8 mouse cellular contexts compared by ENCODE assay signal in the genomic region with DNA sequence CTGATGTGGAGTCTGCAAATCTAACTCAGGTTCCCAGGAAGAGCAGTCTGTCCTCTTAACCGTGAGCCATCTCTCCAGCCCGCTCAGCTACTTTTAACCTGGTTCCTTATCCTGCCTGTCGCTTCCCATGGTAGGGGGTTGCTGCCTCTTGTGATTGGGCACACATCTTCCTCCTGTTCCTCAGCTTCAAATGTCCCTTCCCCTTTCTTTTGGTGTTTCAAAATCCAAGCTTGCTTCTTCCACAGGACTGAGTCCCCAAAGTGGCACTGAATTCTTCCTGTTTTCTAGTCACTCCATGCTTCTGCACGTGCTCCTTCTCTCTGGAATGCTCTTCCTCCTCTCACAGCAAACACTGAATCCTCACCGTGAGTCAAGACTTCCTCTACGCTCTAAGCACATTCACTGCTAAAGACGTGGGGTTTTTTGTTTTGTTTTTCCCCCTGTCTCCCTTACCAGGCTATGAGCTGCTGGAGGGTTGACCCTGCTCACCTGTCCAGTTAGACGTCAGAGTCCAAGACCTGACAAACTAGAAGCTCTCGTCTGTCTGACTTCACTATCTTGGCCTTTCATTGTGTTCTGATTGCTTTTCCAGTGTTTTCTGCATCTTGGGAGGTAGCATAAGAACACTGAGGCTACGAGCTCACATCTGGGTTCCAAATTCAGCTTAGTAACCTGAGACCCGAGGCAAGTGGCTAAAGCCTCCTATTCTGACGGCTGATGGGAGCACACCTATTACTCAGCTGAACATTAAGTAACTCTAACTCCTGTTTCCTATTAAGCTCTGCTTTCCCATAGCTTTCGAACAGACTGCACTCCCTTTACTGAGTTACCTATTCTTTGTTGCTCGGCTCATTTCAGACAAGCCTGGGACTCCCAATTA. TPM values are rescaled to one million over a fixed set of nuclear protein-coding genes. Genes with fewer than 3 reads are reported as not detected.
DNase-seq lines count a peak whose midpoint lies in the region; ATAC-seq and TF ChIP-seq lines count a peak whose summit lies in the region.
"Had no signal": no experiment of that assay in that cellular context is flagged by ENCODE, and none has a peak within 500 bp of the region (broad histone marks: within the 10 kb centered on the region; RNA-seq: fewer than 3 reads in every experiment).

No protein-coding gene starts in this region.

- ATAC-seq in lung, postnatal 0 days: no peak
- ATAC-seq in forebrain, embryonic 13.5 days: no peak
- no peak for ATAC-seq in limb, embryonic 13.5 days (ENCODE audit: low FRiP score, low read depth)
- no peak for ATAC-seq in stomach, embryonic 15.5 days (ENCODE audit: insufficient read depth, low FRiP score, low read depth)

- no peak overlapping the region for H3K9ac ChIP-seq in lung, postnatal 0 days (replicated peaks; ENCODE audit: low read depth)
- peak overlapping the region; percentile 71 for H3K9ac ChIP-seq in forebrain, embryonic 13.5 days
- peak overlapping the region; percentile 69 for H3K9ac ChIP-seq in limb, embryonic 13.5 days
- H3K9ac ChIP-seq in stomach, embryonic 15.5 days: peak overlapping the region; percentile 3; the same call in 1 of the 2 replicates

- peak; percentile 70 for DNase-seq in lung, postnatal 0 days (ENCODE audit: low spot score)
- DNase-seq in lung, postnatal 14 days: no peak
- DNase-seq in frontal cortex, adult 2 months (ENCODE audit: extremely low spot score in 1 of 2, low spot score in 1 of 2): no peak
- DNase-seq in layer of hippocampus, postnatal 14 days (ENCODE audit: low spot score in 2 of 2): no peak
- DNase-seq: right cerebral cortex, postnatal 25 days had no signal

- H3K4me3 ChIP-seq in lung, postnatal 0 days (ENCODE audit: low read depth, low read length): peak overlapping the region; percentile 65; the same call in 1 of the 2 replicates
- peak overlapping the region; percentile 63 for H3K4me3 ChIP-seq in forebrain, embryonic 13.5 days
- peak overlapping the region; percentile 70 for H3K4me3 ChIP-seq in limb, embryonic 13.5 days
- peak overlapping the region; percentile 62 for H3K4me3 ChIP-seq in stomach, embryonic 15.5 days (replicated peaks)

- H3K36me3 ChIP-seq in lung, postnatal 0 days (ENCODE audit: insufficient read depth, low read length): peaks cover 13% of the 10 kb centered on the region; the same call in 1 of the 2 replicates
- peaks cover 54% of the 10 kb centered on the region for H3K36me3 ChIP-seq in forebrain, embryonic 13.5 days (ENCODE audit: poor library complexity, severe bottlenecking)
- peaks cover 64% of the 10 kb centered on the region for H3K36me3 ChIP-seq in limb, embryonic 13.5 days
- H3K36me3 ChIP-seq in stomach, embryonic 15.5 days: peaks cover 33% of the 10 kb centered on the region

- no peak for TF ChIP-seq EP300 in lung, postnatal 0 days (IDR thresholded peaks at IDR 0.05)

- WGBS in lung, postnatal 0 days: 45% methylated on average over 14 of the region's 14 CpGs
- 75% methylated on average over 14 of the region's 14 CpGs for WGBS in forebrain, embryonic 13.5 days
- WGBS in limb, embryonic 13.5 days: 43% methylated on average over 14 of the region's 14 CpGs
- WGBS in stomach, embryonic 15.5 days: 62% methylated on average over 14 of the region's 14 CpGs

- no peaks in the 10 kb centered on the region for H3K27me3 ChIP-seq in lung, postnatal 0 days (replicated peaks; ENCODE audit: insufficient read depth, low read length)
- H3K27me3 ChIP-seq in forebrain, embryonic 13.5 days: no peaks in the 10 kb centered on the region
- H3K27me3 ChIP-seq in limb, embryonic 13.5 days: no peaks in the 10 kb centered on the region
- H3K27me3 ChIP-seq in stomach, embryonic 15.5 days (replicated peaks): no peaks in the 10 kb centered on the region

- H3K27ac ChIP-seq in lung, postnatal 0 days (ENCODE audit: low read length): peak overlapping the region; percentile 72
- peak overlapping the region; percentile 81; the same call in 1 of the 2 replicates for H3K27ac ChIP-seq in forebrain, embryonic 13.5 days
- peak overlapping the region; percentile 91 for H3K27ac ChIP-seq in limb, embryonic 13.5 days
- peak overlapping the region; percentile 99 for H3K27ac ChIP-seq in stomach, embryonic 15.5 days

- peak overlapping the region; percentile 97 for H3K4me2 ChIP-seq in lung, postnatal 0 days (replicated peaks; ENCODE audit: low read depth, low read length)
- peak overlapping the region; percentile 81 for H3K4me2 ChIP-seq in forebrain, embryonic 13.5 days
- H3K4me2 ChIP-seq in limb, embryonic 13.5 days (replicated peaks): peak overlapping the region; percentile 86
- peak overlapping the region; percentile 80 for H3K4me2 ChIP-seq in stomach, embryonic 15.5 days

- no peaks in the 10 kb centered on the region; the same call in 1 of the 2 replicates for H3K4me1 ChIP-seq in lung, postnatal 0 days (ENCODE audit: insufficient read depth, low read depth, low read length)
- peaks cover 31% of the 10 kb centered on the region for H3K4me1 ChIP-seq in forebrain, embryonic 13.5 days
- H3K4me1 ChIP-seq in limb, embryonic 13.5 days: peaks cover 28% of the 10 kb centered on the region
- H3K4me1 ChIP-seq in stomach, embryonic 15.5 days: peaks cover 22% of the 10 kb centered on the region

- no peaks in the 10 kb centered on the region for H3K9me3 ChIP-seq in lung, postnatal 0 days (ENCODE audit: low read length)
- H3K9me3 ChIP-seq in forebrain, embryonic 13.5 days (replicated peaks): no peaks in the 10 kb centered on the region
- no peaks in the 10 kb centered on the region for H3K9me3 ChIP-seq in limb, embryonic 13.5 days
- H3K9me3 ChIP-seq in stomach, embryonic 15.5 days: no peaks in the 10 kb centered on the region

- TF ChIP-seq CTCF in lung, postnatal 0 days (IDR thresholded peaks at IDR 0.05): no peak

RNA-seq across cellular contexts. Expression of a gene that starts 1.7 kb away (rescaled TPM):
- polyA plus RNA-seq in lung, postnatal 0 days (2015; fragmentation: Nextera tagmentation; extraction: Ambion mirVana): 84.6 and 95.5 TPM in 2 replicates
- 173 and 177 TPM in 2 replicates for polyA plus RNA-seq in forebrain, embryonic 13.5 days (2015; fragmentation: Nextera tagmentation; extraction: Ambion mirVana)
- polyA plus RNA-seq in limb, embryonic 13.5 days (2015; fragmentation: Nextera tagmentation; extraction: Ambion mirVana): 159 and 165 TPM in 2 replicates
- polyA plus RNA-seq in stomach, embryonic 15.5 days (2015; fragmentation: Nextera tagmentation; extraction: Ambion mirVana): 152 and 156 TPM in 2 replicates
- 93.4 and 104 TPM in 2 replicates for polyA plus RNA-seq in frontal cortex, adult 2 months (2012; rRNA removed)
- total RNA-seq in layer of hippocampus, postnatal 14 days (2021): 10 to 100 TPM; 45.8 to 53.7 TPM

RNA-seq across cellular contexts. Expression of a gene that starts 10.5 kb away (rescaled TPM):
- polyA plus RNA-seq in lung, postnatal 0 days (2015; fragmentation: Nextera tagmentation; extraction: Ambion mirVana): 20.8 and 23.1 TPM in 2 replicates
- polyA plus RNA-seq in forebrain, embryonic 13.5 days (2015; fragmentation: Nextera tagmentation; extraction: Ambion mirVana): 7.1 and 7.4 TPM in 2 replicates
- polyA plus RNA-seq in limb, embryonic 13.5 days (2015; fragmentation: Nextera tagmentation; extraction: Ambion mirVana): 52.3 and 57.1 TPM in 2 replicates
- polyA plus RNA-seq in stomach, embryonic 15.5 days (2015; fragmentation: Nextera tagmentation; extraction: Ambion mirVana): 13.9 and 16.6 TPM in 2 replicates
- 23.9 and 28.4 TPM in 2 replicates for polyA plus RNA-seq in frontal cortex, adult 2 months (2012; rRNA removed)
- total RNA-seq in layer of hippocampus, postnatal 14 days (2021): 10 to 100 TPM in 1 of 2 experiments, 1 to 10 TPM in 1; 5.9 to 10.1 TPM

RNA-seq across cellular contexts. Expression of a gene that starts 13.1 kb away (rescaled TPM):
- polyA plus RNA-seq in lung, postnatal 0 days (2015; fragmentation: Nextera tagmentation; extraction: Ambion mirVana): 1,176 and 1,206 TPM in 2 replicates
- polyA plus RNA-seq in forebrain, embryonic 13.5 days (2015; fragmentation: Nextera tagmentation; extraction: Ambion mirVana): 919 and 977 TPM in 2 replicates
- 1,638 and 1,674 TPM in 2 replicates for polyA plus RNA-seq in limb, embryonic 13.5 days (2015; fragmentation: Nextera tagmentation; extraction: Ambion mirVana)
- polyA plus RNA-seq in stomach, embryonic 15.5 days (2015; fragmentation: Nextera tagmentation; extraction: Ambion mirVana): 1,701 and 2,042 TPM in 2 replicates
- 273 and 299 TPM in 2 replicates for polyA plus RNA-seq in frontal cortex, adult 2 months (2012; rRNA removed)
- 100 to 1,000 TPM; 340 to 380 TPM for total RNA-seq in layer of hippocampus, postnatal 14 days (2021)

RNA-seq across cellular contexts. Expression of a gene that starts 20.2 kb away (rescaled TPM):
- 118 and 121 TPM in 2 replicates for polyA plus RNA-seq in lung, postnatal 0 days (2015; fragmentation: Nextera tagmentation; extraction: Ambion mirVana)
- polyA plus RNA-seq in forebrain, embryonic 13.5 days (2015; fragmentation: Nextera tagmentation; extraction: Ambion mirVana): 156 and 165 TPM in 2 replicates
- polyA plus RNA-seq in limb, embryonic 13.5 days (2015; fragmentation: Nextera tagmentation; extraction: Ambion mirVana): 165 and 173 TPM in 2 replicates
- 150 and 151 TPM in 2 replicates for polyA plus RNA-seq in stomach, embryonic 15.5 days (2015; fragmentation: Nextera tagmentation; extraction: Ambion mirVana)
- polyA plus RNA-seq in frontal cortex, adult 2 months (2012; rRNA removed): 132 and 138 TPM in 2 replicates
- 100 to 1,000 TPM; 124 to 127 TPM for total RNA-seq in layer of hippocampus, postnatal 14 days (2021)

RNA-seq across cellular contexts. Expression of a gene that starts 20.4 kb away (rescaled TPM):
- polyA plus RNA-seq in lung, postnatal 0 days (2015; fragmentation: Nextera tagmentation; extraction: Ambion mirVana): 8.7 and 9.9 TPM in 2 replicates
- 11.9 and 13.9 TPM in 2 replicates for polyA plus RNA-seq in forebrain, embryonic 13.5 days (2015; fragmentation: Nextera tagmentation; extraction: Ambion mirVana)
- 11.8 and 15.1 TPM in 2 replicates for polyA plus RNA-seq in limb, embryonic 13.5 days (2015; fragmentation: Nextera tagmentation; extraction: Ambion mirVana)
- polyA plus RNA-seq in stomach, embryonic 15.5 days (2015; fragmentation: Nextera tagmentation; extraction: Ambion mirVana): 13.0 and 15.5 TPM in 2 replicates
- 95.6 and 121 TPM in 2 replicates for polyA plus RNA-seq in frontal cortex, adult 2 months (2012; rRNA removed)
- 100 to 1,000 TPM; 288 to 296 TPM for total RNA-seq in layer of hippocampus, postnatal 14 days (2021)
